Mouse (Mus musculus) bone marrow, adult 2 months (tissue): ENCODE data around the gene Abca7.

Source experiments
- CTCF ChIP-seq: fragments of 200-500 bp; IDR thresholded peaks from 2 replicates; pipeline ENCODE4 v1.5.1; 2011; ENCODE audit warnings: low read length, control low read depth; ENCODE audit not compliant: control insufficient read depth, insufficient read depth
- POLR2A ChIP-seq: fragments of 200-500 bp; IDR thresholded peaks from 2 replicates; pipeline ENCODE4 v1.6.1; 2011; ENCODE audit warnings: low read depth, mild to moderate bottlenecking, control low read depth, low read length, borderline replicate concordance; ENCODE audit not compliant: control insufficient read depth

DNA sequence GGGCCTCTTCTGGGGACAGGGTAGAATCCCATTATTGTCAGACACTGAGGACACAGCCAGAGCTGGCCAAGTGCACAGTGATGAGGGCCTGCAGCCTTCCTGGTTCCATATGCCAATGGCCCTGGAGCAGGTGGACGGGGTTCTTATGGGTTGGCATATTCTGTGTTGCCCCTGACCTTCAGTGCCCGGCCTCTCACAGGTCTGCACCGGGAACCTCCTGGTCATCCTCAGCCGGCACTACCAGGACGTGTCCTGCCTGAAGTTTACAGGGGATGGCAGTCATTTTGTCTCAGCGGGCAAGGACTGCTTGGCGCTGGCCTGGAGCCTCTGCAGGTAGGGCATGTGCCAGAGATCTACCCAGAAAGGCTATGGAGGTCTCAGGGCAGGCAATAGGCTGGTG lies 31.6 kb upstream of the Abca7 start:
- TF ChIP-seq CTCF (no peak), POLR2A (no peak)
